Mouse (Mus musculus): ENCODE results near the gene Zranb1.

GRCm38 (mm10) chr7:132930055-132930454 is 887 bp upstream of the Zranb1 start:
- TF ChIP-seq EP300 (IDR thresholded peaks at IDR 0.05; ENCODE audit: low read length) (no peak), USF1 (IDR thresholded peaks at IDR 0.05; ENCODE audit: low read depth, low read length) (no peak), GABPA (IDR thresholded peaks at IDR 0.05; ENCODE audit: insufficient replicate concordance, low read depth, low read length) (no peak), POLR2A (IDR thresholded peaks at IDR 0.05; ENCODE audit: low read depth, low read length) (no peak), MEF2A (IDR thresholded peaks at IDR 0.05; ENCODE audit: borderline replicate concordance, low read depth, low read length) (no peak), CTCF (conservative IDR thresholded peaks at IDR 0.05 in 1 of 2, IDR thresholded peaks at IDR 0.05 in 1 of 2; ENCODE audit: low read depth in 2 of 2, low read length in 2 of 2) (peak in 1 of 2 experiments; percentile 55; a peak in 2 of 4 replicates), ETS1 (conservative IDR thresholded peaks at IDR 0.05; ENCODE audit: low read depth, low read length) (no peak), SMC3 (IDR thresholded peaks at IDR 0.05; ENCODE audit: low read depth, low read length) (peak; percentile 19; the same call in 1 of the 2 replicates), ZC3H11A (IDR thresholded peaks at IDR 0.05; ENCODE audit: low read depth, low read length) (no peak), MAX (IDR thresholded peaks at IDR 0.05; ENCODE audit: low read length) (no peak)
